Mouse (Mus musculus) gastrocnemius, postnatal 10 days (tissue): ENCODE data around the gene Olfr866. TPM values are rescaled to one million over a fixed set of nuclear protein-coding genes. Genes with fewer than 3 reads are reported as not detected.

ENCODE experiments used
- DNase-seq: peaks from one replicate; pipeline ENCODE4 v3.0.0; 2021; ENCODE audit warnings: mixed read lengths
- long read RNA-seq, 2 experiments: library from polyadenylated mRNA; stranded (forward); transcript quantifications; one replicate each; pipeline ENCODE4 v2.0.0; 2021
- microRNA-seq, 2 experiments: library from miRNA; unstranded; fragments of <30 nt; microRNA quantifications; one replicate each; pipeline ENCODE4 v1.2.0; 2021
- total RNA-seq, 2 experiments: library from RNA; stranded (reverse); gene quantifications; 2 replicates each; pipeline ENCODE4 v1.2.3; 2021

The Olfr866 gene
- not detected for total RNA-seq
- long read RNA-seq, experiment 1, result 0 reads
- long read RNA-seq, experiment 2, result 0 reads

DNA sequence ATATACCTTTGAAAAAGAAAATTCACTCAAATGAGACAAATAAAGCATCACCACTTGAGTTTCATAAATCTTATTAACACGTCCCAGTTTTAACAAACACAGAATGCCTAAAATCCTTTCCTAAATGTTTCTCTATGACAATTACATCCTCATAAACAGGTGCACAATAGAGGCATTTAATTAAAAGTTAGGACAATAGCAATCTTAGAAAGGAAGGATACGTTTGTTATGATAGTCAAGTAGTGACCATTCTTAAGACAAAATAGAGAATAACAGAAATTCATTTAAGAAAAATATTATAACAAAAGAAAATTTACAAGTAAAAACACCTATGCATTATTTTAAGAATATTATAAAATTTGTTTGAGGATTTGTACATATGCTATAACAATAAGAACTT is at the start of gene Olfr866:
TSS of gene Olfr866 (minus strand) at position 101 of the 400 bp plus-strand sequence.
- DNase-seq, result no peak

DNA sequence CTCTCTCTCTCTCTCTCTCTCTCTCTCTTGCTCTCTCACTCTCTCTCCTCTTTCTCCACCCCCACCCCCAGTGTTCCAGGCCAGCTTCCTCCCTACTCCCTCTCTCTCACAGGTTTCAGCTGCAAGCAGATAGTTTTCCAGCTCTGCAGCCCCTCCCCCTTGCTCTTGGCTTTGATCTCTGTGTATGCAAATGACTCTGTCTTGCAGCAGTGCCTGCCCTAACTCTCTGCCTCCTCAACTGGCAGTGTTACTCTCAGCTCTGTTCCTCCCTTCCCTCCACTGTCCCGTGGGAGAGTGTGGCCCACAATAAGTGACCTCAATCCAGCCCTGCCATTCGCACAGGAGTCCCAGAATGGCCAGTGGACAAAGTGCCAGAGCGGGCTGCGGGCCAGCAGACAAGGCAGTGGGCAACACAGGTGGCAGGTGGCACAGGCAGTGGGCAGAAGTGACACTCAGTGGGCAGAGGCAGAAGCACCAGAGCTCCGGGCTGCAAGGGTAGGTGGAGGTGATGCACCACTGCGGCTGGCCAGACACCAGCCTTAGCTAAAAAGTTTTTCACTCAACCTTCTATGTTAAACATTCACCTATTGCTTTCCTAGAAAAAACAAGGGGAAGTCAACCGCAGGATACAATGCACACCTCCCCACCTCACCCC is 45.8 kb upstream of the Olfr866 start:
- no peak for DNase-seq

DNA sequence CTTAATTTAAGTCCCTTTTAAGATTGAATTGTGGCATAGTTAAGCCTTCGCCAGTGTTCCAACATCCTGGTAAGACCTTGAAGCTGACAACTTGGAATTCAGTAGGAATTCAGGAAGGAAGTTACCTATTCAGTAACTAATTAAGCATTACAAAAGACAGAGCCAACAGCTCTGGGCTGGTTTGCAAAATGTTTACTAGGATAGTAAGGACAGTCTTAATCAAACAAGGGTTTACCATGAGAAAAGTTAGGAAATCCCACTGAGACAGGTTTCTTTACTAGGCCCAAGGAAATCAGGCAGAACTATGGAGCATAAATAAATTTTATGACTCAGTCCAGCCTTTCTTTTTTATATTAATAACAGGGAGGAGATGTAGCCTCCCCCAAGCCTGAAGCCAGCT is 43.5 kb upstream of the Olfr866 start:
- no peak for DNase-seq

DNA sequence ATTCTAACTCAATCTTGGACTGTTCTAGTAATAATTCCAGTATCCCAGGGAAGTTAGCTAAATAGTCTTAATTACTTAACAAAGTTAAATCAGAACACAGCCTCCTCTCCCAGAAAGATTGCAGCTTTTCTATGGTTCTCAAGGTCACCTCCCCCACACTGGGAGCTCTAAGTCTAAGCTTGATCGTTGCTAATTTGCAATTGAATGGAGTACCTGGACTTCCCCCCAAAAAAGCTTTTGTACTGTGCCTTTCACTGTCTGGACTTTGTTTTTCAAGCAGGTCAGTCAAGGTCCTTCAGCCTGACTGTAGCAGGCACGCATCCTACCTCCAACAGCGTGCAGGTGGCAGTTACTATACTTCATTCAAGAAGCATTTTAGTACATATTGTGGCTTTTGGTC is 42.4 kb upstream of the Olfr866 start:
- DNase-seq, result no peak

DNA sequence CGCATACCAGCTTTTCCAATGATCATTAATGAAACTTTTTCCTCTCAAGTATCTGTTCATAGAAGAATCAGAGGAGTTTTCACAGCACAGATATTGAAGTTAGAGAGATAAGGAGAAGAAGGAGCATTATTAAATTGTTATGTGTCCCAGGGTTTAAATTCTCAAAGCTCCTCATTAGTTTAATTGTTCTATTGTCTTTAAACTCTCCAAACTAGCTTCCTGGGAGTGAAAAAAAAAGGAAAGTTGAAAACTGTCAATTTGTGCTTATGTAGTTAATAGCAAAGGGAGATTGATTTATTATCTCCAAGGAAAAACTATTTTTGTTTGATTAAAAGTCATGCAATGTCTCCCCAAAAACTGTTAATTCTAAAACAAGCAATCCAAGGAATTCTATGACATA is 29.6 kb upstream of the Olfr866 start, which contains the start of gene Olfr867:
TSS of gene Olfr867 (minus strand) at position 101 of the 400 bp plus-strand sequence.
- DNase-seq, result no peak

DNA sequence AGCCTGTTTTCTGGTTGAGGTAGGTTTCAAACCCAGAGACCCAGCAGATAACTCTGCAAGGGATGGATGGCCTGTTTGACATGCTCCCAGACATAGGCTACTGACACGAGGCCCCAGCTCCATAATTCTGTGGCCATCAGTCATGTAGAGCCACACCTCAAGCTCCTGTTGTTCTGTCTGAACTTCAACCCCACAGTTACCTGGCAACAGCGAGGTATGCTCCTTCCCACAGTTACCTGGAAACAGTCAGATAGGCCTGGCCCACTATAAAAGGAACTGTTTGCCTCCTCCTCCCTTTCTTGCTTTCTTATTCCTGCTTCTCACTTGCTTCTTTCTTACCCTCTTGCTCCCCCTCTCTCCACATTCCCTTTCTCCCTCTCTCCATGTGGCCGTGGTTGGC is 20.1 kb upstream of the Olfr866 start:
- DNase-seq, result no peak

Small RNAs within 50 kb of the gene (microRNA-seq; reads per million reads assigned to microRNA genes)
- gene Gm26231 (0 reads per million in 2 experiments), gene Gm44395 (0 reads per million in 2 experiments)

Other genes starting within 250 kb of the Olfr866 start
- gene Olfr58, start 247.8 kb downstream of the Olfr866 start, total RNA-seq, result not detected
- not detected for gene Olfr859, start 223.1 kb downstream of the Olfr866 start, total RNA-seq
- gene Olfr860, start 178.3 kb downstream of the Olfr866 start, total RNA-seq, result not detected
- gene Olfr862, start 140.0 kb downstream of the Olfr866 start, total RNA-seq, result not detected
- gene Olfr77, start 111.2 kb downstream of the Olfr866 start, total RNA-seq, result not detected
- gene Olfr867, start 29.5 kb upstream of the Olfr866 start, total RNA-seq, result not detected
- not detected for gene Olfr868, start 70.6 kb upstream of the Olfr866 start, total RNA-seq
- gene Olfr869, start 101.0 kb upstream of the Olfr866 start, total RNA-seq, result not detected
- gene Olfr870, start 146.0 kb upstream of the Olfr866 start, total RNA-seq, result not detected
- not detected for gene Olfr871, start 184.2 kb upstream of the Olfr866 start, total RNA-seq
- not detected for gene Olfr872, start 209.1 kb upstream of the Olfr866 start, total RNA-seq